Mouse (Mus musculus): ENCODE measurements at regions not wholly inside any gene's neighbourhood (a gene's known extent, or its start where the extent isn't known, plus 50 kb on each side); places are given as distances from the start of the nearest gene placed in this dataset.

- TF ChIP-seq CTCF (IDR thresholded peaks at IDR 0.05; ENCODE audit: low read depth) = no peak
- no peak for TF ChIP-seq EP300 (IDR thresholded peaks at IDR 0.05; ENCODE audit: low read depth)
Measured at GRCm38 (mm10) chr2:114993882-114994281, 339.1 kb upstream of the Dph6 start.

Data from heart, postnatal 0 days (tissue).